In genomic region chr19:3347784-3348183, GRCm38 (mm10) we compare ENCODE assay signal across 15 mouse cellular contexts. TPM values are rescaled to one million over a fixed set of nuclear protein-coding genes. Genes with fewer than 3 reads are reported as not detected.
DNase-seq lines count a peak whose midpoint lies in the region; ATAC-seq and TF ChIP-seq lines count a peak whose summit lies in the region.
"Had no signal": no experiment of that assay in that cellular context is flagged by ENCODE, and none has a peak within 500 bp of the region (broad histone marks: within the 10 kb centered on the region; RNA-seq: fewer than 3 reads in every experiment).

No protein-coding gene starts in this region.

- peak; percentile 43; the same call in 1 of the 2 replicates for TF ChIP-seq CTCF in kidney, postnatal 0 days (IDR thresholded peaks at IDR 0.05; ENCODE audit: low read depth)
- peak; percentile 57 for TF ChIP-seq CTCF in stomach, postnatal 0 days (IDR thresholded peaks at IDR 0.05; ENCODE audit: low read depth)

- peaks cover 8% of the 10 kb centered on the region; the same call in 1 of the 2 replicates for H3K4me1 ChIP-seq in kidney, postnatal 0 days (replicated peaks; ENCODE audit: insufficient read depth, low read length)
- H3K4me1 ChIP-seq in stomach, postnatal 0 days (replicated peaks; ENCODE audit: control insufficient read depth, insufficient read depth): no peaks in the 10 kb centered on the region
- peaks cover 14% of the 10 kb centered on the region; the same call in 1 of the 2 replicates for H3K4me1 ChIP-seq in forebrain, embryonic 13.5 days
- H3K4me1 ChIP-seq: heart, embryonic 10.5 days had no signal

- no peak overlapping the region for H3K9ac ChIP-seq in kidney, postnatal 0 days (ENCODE audit: low read depth, low read length)
- H3K9ac ChIP-seq in stomach, postnatal 0 days (ENCODE audit: low read length): no peak overlapping the region
- H3K9ac ChIP-seq in forebrain, embryonic 13.5 days: no peak overlapping the region
- H3K9ac ChIP-seq: liver, embryonic 13.5 days had no signal

- no peak overlapping the region for H3K4me3 ChIP-seq in kidney, postnatal 0 days (replicated peaks; ENCODE audit: low read depth, low read length)
- H3K4me3 ChIP-seq in stomach, postnatal 0 days (ENCODE audit: low read depth, low read length): no peak overlapping the region
- no peak overlapping the region for H3K4me3 ChIP-seq in forebrain, embryonic 13.5 days
- H3K4me3 ChIP-seq: heart, embryonic 10.5 days; liver, embryonic 13.5 days had no signal

- no peak for TF ChIP-seq EP300 in stomach, postnatal 0 days (optimal IDR thresholded peaks at IDR 0.05)

- H3K27ac ChIP-seq in kidney, postnatal 0 days: no peak overlapping the region
- no peak overlapping the region for H3K27ac ChIP-seq in stomach, postnatal 0 days (replicated peaks)
- no peak overlapping the region for H3K27ac ChIP-seq in forebrain, embryonic 13.5 days
- H3K27ac ChIP-seq: heart, embryonic 10.5 days; liver, embryonic 13.5 days had no signal

- no peak overlapping the region for H3K4me2 ChIP-seq in kidney, postnatal 0 days (ENCODE audit: low read length)
- no peak overlapping the region for H3K4me2 ChIP-seq in stomach, postnatal 0 days (replicated peaks; ENCODE audit: low read depth)
- no peak overlapping the region for H3K4me2 ChIP-seq in forebrain, embryonic 13.5 days
- H3K4me2 ChIP-seq: liver, embryonic 13.5 days had no signal

- H3K36me3 ChIP-seq in kidney, postnatal 0 days (ENCODE audit: insufficient read depth, low read length): no peaks in the 10 kb centered on the region
- peaks cover 3% of the 10 kb centered on the region; the same call in 1 of the 2 replicates for H3K36me3 ChIP-seq in stomach, postnatal 0 days (ENCODE audit: control insufficient read depth, insufficient read depth, low read length)
- H3K36me3 ChIP-seq in forebrain, embryonic 13.5 days (ENCODE audit: poor library complexity, severe bottlenecking): no peaks in the 10 kb centered on the region
- H3K36me3 ChIP-seq: liver, embryonic 13.5 days had no signal

- H3K9me3 ChIP-seq in kidney, postnatal 0 days (replicated peaks; ENCODE audit: low read length): no peaks in the 10 kb centered on the region
- H3K9me3 ChIP-seq in stomach, postnatal 0 days (ENCODE audit: control insufficient read depth, low read length): no peaks in the 10 kb centered on the region
- H3K9me3 ChIP-seq in forebrain, embryonic 13.5 days (replicated peaks): peaks cover 5% of the 10 kb centered on the region; the same call in 1 of the 2 replicates
- H3K9me3 ChIP-seq: heart, embryonic 10.5 days had no signal

- no peak for DNase-seq in kidney, postnatal 0 days (ENCODE audit: low spot score)
- no peak for DNase-seq in kidney, postnatal 10 days
- peak; percentile 25 for DNase-seq in thymus, postnatal 25 days
- DNase-seq in thymus, postnatal 14 days: no peak
- DNase-seq in T-cell, adult 2 months (ENCODE audit: low spot score): peak; percentile 18
- DNase-seq in stomach, postnatal 0 days (ENCODE audit: low spot score): no peak
- no peak for DNase-seq in adrenal gland, adult 2 months
- DNase-seq: cerebellum, adult 11-12 months; heart, postnatal 4 days; kidney, postnatal 36 days; liver, embryonic 13.5 days had no signal

- no peak for ATAC-seq in kidney, postnatal 0 days (replicated peaks; ENCODE audit: low FRiP score, low read depth)
- ATAC-seq in stomach, postnatal 0 days (ENCODE audit: low FRiP score, low TSS enrichment): no peak
- no peak for ATAC-seq in forebrain, embryonic 13.5 days
- ATAC-seq: activated CD4-positive, CD25-positive, alpha-beta regulatory T cell, adult 4 months; forebrain, embryonic 14.5 days had no signal

- no peaks in the 10 kb centered on the region for H3K27me3 ChIP-seq in kidney, postnatal 0 days (ENCODE audit: insufficient read depth, low read length)
- H3K27me3 ChIP-seq in stomach, postnatal 0 days (ENCODE audit: control insufficient read depth, insufficient read depth, low read length): no peaks in the 10 kb centered on the region
- no peaks in the 10 kb centered on the region for H3K27me3 ChIP-seq in forebrain, embryonic 13.5 days
- H3K27me3 ChIP-seq: liver, embryonic 13.5 days had no signal

- WGBS in kidney, postnatal 0 days: 100% methylated on average over 1 of the region's 1 CpGs
- WGBS in stomach, postnatal 0 days: 83% methylated on average over 1 of the region's 1 CpGs
- WGBS in forebrain, embryonic 13.5 days: 96% methylated on average over 1 of the region's 1 CpGs

RNA-seq across cellular contexts. Expression of gene Cpt1a, which starts 25.6 kb away (rescaled TPM):
- 70.8 and 81.4 TPM in 2 replicates for polyA plus RNA-seq in kidney, postnatal 0 days (2015; fragmentation: Nextera tagmentation; extraction: Ambion mirVana)
- 59.5 and 62.0 TPM in 2 replicates for polyA plus RNA-seq in stomach, postnatal 0 days (2015; fragmentation: Nextera tagmentation; extraction: Ambion mirVana)
- polyA plus RNA-seq in forebrain, embryonic 13.5 days (2015; fragmentation: Nextera tagmentation; extraction: Ambion mirVana): 11.0 and 12.2 TPM in 2 replicates
- 100 to 1,000 TPM; 214 to 344 TPM for total RNA-seq in adrenal gland, adult 2 months (2021)
- 360 and 463 TPM in 2 replicates for polyA plus RNA-seq in adrenal gland, adult 2 months (2012; rRNA removed)

RNA-seq across cellular contexts. Expression of gene Tesmin, which starts 40.9 kb away (rescaled TPM):
- polyA plus RNA-seq in kidney, postnatal 0 days (2015; fragmentation: Nextera tagmentation; extraction: Ambion mirVana): 0.93 and 0.96 TPM in 2 replicates
- polyA plus RNA-seq in stomach, postnatal 0 days (2015; fragmentation: Nextera tagmentation; extraction: Ambion mirVana): 0.34 and 0.48 TPM in 2 replicates
- polyA plus RNA-seq in forebrain, embryonic 13.5 days (2015; fragmentation: Nextera tagmentation; extraction: Ambion mirVana): 0.21 and 0.30 TPM in 2 replicates
- total RNA-seq in adrenal gland, adult 2 months (2021): 1 to 10 TPM in 1 of 2 experiments, under 1 TPM in 1; 0.35 to 1.0 TPM
- polyA plus RNA-seq in adrenal gland, adult 2 months (2012; rRNA removed): 0.44 and 0.54 TPM in 2 replicates
- polyA plus RNA-seq: activated CD4-positive, CD25-positive, alpha-beta regulatory T cell, adult 4 months had no signal

Comparison
In these comparisons a context has a peak if more than half of its experiments do, and no peak if none do; other contexts are left out.
1. DNase-seq: peak in thymus, postnatal 25 days (single experiment) and T-cell, adult 2 months (single experiment); none in kidney, postnatal 0 days (single experiment), kidney, postnatal 10 days (single experiment), thymus, postnatal 14 days (single experiment), stomach, postnatal 0 days (single experiment) and adrenal gland, adult 2 months (single experiment).